Mouse (Mus musculus): ENCODE data around the gene Msi1.

Msi1 gene

DNA sequence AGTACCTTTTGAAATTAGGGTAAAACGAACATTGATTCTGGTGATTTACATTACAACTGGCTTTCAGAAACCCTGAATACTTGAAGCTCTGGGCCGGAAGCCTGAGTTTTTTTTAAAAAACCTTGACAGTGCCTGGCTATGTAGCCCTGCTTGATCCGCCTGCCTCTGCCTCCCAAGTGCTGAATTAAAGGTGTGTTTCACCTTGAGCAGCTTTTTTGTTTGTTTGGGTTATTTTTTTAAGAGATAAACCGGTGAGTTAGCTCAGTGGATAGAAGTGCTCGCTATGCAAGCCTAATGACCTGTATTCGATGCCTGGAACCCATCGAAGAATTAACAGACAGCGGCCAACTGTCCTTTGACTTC, 61.2 kb downstream of the Msi1 start:
- peak in 1 of 2 experiments; percentile 14 for DNase-seq

DNA sequence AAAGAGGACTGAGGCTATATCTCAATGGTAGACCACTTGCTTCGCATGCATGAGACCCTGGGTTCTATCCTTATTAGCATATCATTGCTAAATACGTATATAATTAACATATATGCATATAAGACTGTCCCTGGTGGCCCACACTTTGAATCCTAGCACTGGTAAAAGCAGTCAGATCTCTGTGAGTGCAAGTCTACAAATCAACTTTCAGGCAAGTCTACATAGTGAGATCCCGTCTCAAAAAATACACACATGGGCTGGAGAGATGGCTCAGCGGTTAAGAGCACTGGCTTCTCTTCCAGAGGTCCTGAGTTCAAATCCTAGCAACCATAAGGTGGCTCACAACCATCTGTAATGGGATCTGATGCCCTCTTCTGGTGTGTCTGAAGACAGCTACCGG, 61.7 kb downstream of the Msi1 start:
- DNase-seq = no peak

DNA sequence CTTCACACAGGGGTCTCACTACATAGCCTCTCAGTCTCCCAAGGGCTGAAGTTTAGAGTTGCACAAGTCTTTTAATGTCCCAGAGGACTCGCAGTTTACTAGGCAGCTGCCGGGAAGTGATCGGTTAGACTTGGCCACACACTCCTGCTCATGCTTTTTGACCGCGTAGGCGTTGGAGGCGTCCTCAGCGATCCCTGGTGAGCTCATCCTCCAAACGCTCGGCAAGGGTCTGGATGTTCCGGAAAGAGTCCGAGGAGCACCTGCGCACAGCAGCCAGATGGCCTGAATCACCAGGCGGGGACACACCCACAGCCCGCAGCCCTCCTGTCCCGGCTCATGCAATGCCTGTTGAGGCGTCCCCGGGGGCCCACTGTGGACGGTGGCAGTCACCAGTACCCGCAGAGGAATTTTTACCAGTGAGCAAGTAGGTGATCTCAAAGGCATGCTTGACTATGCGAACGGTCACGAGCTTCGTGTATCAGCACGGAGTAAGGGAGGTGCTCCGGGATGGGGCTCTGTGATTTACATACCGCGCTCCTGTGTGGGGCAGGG, 62.4 kb downstream of the Msi1 start:
- DNase-seq = peak; percentile 70 to 80

DNA sequence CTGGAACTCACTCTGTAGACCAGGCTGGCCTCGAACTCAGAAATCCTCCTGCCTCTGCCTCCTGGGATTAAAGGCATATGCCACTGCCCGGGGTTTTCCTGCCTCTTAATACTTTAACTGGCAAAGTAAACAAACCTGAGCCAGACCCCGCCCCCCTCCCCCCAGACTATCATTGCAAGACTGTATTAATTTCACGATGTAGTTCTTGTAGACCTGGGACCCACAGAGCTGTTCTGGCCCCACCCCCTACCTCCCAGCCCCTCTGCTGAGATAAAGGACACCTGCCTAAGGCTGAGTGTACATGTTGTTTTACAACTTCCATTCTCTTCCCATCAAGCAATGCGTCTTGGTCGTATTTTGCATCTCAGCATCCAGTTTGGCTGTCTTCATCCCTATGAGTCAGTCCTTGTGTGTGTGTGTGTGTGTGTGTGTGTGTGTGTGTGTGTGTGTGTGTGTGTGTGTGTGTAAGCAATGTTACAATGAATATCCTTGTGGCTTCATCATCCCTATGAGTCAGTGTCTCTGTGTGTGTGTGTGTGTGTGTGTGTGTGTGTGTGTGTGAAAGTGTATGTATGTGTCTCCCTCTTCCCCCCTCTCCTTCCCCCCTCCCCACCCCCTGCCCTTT, 63.4 kb downstream of the Msi1 start:
- peak in 1 of 2 experiments; percentile 22 for DNase-seq

DNA sequence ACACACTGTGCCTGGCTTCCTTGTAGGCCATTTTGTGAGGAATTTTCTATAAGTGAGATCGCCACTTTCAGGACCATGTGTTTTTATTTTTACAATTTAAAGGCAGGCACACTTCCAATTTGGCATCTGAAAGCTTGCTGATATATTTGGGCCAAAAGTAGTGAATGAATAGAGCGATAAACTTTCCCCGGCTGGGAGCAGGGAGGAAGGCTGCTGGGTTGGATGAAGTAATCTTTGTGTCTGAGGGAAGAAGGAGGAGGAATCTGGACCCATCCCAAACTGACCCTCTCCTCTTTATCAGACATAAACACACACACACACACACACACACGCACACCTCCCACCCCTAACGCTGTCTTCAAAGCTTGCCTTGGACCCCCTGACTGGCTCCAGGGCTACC, 64.0 kb downstream of the Msi1 start:
- peak in 1 of 2 experiments; percentile 49 for DNase-seq

DNA sequence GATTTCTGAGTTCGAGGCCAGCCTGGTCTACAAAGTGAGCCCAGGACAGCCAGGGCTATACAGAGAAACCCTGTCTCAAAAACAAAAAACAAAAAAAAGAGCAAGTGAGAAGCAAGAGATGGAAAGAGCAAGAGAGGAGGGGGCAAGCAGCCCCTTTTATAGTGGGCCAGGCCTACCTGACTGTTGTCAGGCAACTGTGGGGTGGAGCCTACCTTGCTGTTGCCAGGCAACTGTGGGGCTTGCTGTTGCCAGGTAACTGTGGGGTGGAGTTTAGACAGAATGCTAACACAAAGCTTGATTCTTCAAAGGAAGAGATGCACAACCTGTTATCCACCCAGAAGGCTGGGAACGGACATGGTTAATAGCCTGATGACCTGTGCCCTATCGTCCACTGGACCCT, 66.2 kb downstream of the Msi1 start:
- DNase-seq = peak in 1 of 2 experiments; percentile 18

DNA sequence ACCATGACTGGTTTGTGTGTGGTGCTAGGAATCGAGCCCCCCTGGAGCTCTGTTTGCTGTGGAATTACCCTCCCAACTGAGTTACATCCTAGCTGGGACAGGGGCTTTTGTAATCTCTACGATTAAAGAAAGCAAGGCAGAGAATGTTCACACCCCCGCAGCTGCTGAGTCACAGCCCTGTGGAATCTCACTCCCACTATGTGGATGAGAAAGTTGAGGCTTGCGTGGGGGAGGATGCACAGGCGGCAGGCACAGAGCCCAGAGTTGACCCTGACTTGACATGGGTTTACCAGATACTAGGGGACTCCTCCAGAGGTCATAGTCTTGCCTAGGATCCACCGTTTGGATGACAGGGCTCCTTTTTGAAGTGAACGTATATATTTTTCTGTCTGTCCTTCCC, 67.6 kb downstream of the Msi1 start:
- DNase-seq = peak in 1 of 2 experiments; percentile 16

DNA sequence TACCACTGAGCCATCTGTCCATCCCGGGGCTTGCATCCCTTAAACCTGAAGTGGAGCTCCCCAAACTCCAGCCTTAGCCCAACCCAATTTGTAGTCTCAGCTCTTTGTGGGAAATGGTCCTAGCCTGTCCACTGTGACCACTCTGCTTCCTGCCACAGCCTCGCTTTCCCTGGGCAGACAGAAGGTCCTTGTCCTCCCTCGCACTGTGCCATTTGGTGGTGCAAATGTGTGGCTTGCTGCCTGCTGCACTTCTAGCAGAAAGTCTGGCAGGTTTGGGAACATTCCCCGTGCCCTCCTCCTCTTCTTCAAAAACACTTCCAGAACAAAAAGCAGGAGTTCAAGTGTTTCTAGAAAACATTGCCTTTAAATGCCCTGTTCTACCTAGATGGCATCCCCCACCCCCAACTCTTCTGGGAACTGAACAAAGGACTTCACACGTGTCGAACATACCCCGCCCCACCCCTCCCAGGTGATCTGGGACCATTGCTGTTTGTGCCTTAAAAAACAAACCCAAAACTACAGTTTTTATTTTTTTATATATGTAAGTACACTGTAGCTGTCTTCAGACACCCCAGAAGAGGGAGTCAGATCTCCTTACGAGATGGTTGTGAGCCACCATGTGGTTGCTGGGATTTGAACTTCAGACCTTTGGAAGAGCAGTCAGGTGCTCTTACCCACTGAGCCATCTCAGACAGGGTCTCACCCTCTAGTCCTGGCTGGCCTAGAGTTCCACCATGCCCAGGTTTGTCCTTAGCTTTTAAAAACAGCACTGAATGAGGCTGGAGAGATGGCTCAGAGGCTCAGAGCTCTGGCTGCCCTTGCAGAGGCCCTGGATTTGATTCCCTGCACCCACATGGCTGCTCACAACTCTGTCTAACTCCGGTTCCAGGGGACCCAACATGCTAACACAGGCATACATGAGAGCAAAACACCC, 69.2 kb downstream of the Msi1 start:
- DNase-seq = peak in 1 of 2 experiments; percentile 15

DNA sequence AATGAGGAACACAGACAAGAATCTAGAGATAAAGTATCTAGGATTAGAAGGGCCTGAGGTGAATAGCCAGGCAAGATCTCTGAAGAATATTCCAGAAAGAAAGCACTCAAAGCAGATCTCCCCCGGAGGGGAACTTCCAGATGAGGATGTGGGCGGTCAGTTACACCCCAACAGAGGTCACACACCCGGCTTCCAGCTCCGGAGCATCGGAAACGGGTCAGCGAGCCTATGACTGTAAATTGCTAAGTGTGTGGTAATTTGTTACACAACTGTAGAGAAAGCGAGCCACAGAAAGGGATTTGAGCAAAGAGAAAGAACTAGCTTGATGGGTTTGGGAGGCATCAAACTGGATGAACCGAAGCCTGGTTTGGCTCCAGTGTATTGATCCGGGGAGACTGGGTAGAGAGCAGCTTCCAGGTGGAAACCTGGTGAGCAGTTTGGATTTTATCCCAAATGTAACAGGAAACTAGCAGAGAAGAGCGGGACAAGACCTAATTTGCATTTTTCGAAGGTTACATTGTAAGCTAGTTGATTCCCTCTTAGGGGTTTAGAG, 71.1 kb downstream of the Msi1 start:
- peak; percentile 59 to 60 for DNase-seq

DNA sequence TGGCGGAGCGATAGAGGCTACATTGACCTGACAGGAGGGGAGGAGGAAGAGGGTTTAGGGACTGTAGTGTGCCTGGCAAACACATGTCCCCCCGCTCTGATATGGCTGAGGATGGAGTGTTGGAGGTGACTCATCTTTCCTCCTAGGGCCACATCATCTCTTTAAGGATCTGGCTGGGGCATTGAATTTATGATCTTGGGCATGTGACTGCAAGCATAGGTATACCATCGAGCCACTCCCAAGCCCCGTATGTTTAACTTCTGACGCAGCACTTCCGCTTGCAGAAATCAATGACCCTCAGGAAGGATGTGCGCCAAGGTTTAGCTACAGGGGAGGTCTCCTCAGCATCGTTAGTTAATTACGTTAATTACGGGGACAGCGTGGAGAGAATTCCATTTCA, 73.6 kb downstream of the Msi1 start:
- DNase-seq = no peak
